Mouse (Mus musculus) CH12.LX (cell line): ENCODE measurements around the gene Olig1. TPM values are rescaled to one million over a fixed set of nuclear protein-coding genes. Genes with fewer than 3 reads are reported as not detected.
A peak's percentile ranks its signal among the peaks of the same experiment; 100 is the strongest.

ENCODE experiments used
- DNase-seq: peaks from one replicate; pipeline ENCODE4 v3.0.0-alpha.2; 2013; ENCODE audit errors: extremely low read depth
- H3K27ac ChIP-seq: 2 replicates; pipeline ENCODE4 v1.5.1; 2012; ENCODE audit warnings: low read depth, mild to moderate bottlenecking, control low read depth, moderate library complexity; ENCODE audit not compliant: insufficient read depth
- H3K27me3 ChIP-seq: replicated peaks from 2 replicates; pipeline ENCODE3; 2012; ENCODE audit warnings: inconsistent platforms
- H3K36me3 ChIP-seq, 2 experiments: replicated peaks in 1 of 2; 2 replicates each; pipeline versions ENCODE3 to v1.6.1; 2012; ENCODE audit warnings: inconsistent platforms in 1 of 2, low read length in 1 of 2, mild to moderate bottlenecking in 1 of 2, mixed read lengths in 1 of 2, moderate library complexity in 1 of 2; ENCODE audit not compliant: control insufficient read depth in 1 of 2, insufficient read depth in 1 of 2
- H3K4me1 ChIP-seq, 2 experiments: 2 replicates each; pipeline ENCODE4 v1.6.1; 2012; ENCODE audit warnings: inconsistent platforms in 1 of 2, moderate library complexity in 1 of 2; ENCODE audit not compliant: insufficient read depth in 2 of 2, control insufficient read depth in 1 of 2
- H3K4me2 ChIP-seq: 2 replicates; pipeline ENCODE4 v1.6.1; 2012; ENCODE audit warnings: low read depth, mild to moderate bottlenecking, control low read depth; ENCODE audit not compliant: poor library complexity, insufficient read depth, severe bottlenecking
- H3K4me3 ChIP-seq, 3 experiments: fragments of 150-350 bp in 1 of 3; sonication (generic) in 1 of 3; replicated peaks in 1 of 3; 2 replicates each; pipeline versions ENCODE3 to v1.5.1; 2011 to 2012; ENCODE audit warnings: low read depth in 2 of 3, low read length in 2 of 3, mild to moderate bottlenecking in 2 of 3, moderate library complexity in 2 of 3, control low read depth in 1 of 3, improper control_type of control experiment in 1 of 3, inconsistent platforms in 1 of 3, mixed read lengths in 1 of 3; ENCODE audit not compliant: poor library complexity in 1 of 3
- H3K79me2 ChIP-seq: replicated peaks from 2 replicates; pipeline ENCODE4 v1.6.1; 2012; ENCODE audit warnings: mild to moderate bottlenecking, moderate library complexity; ENCODE audit not compliant: control insufficient read depth, poor library complexity, insufficient read depth, severe bottlenecking; ENCODE audit errors: extremely low read depth
- H3K9ac ChIP-seq: 2 replicates; pipeline ENCODE4 v1.6.1; 2012; ENCODE audit warnings: low read depth, mild to moderate bottlenecking, control low read depth, moderate library complexity; ENCODE audit not compliant: insufficient read depth
- H3K9me3 ChIP-seq: replicated peaks from 2 replicates; pipeline ENCODE3; 2012; ENCODE audit warnings: low read length, inconsistent platforms, mixed read lengths
- BHLHE40 ChIP-seq: IDR thresholded peaks from 2 replicates; pipeline ENCODE4 v1.6.1; 2011; ENCODE audit warnings: mild to moderate bottlenecking, low read depth, low read length, improper control_type of control experiment
- CHD1 ChIP-seq: IDR thresholded peaks from 2 replicates; pipeline ENCODE4 v1.6.1; 2012; ENCODE audit warnings: low read depth, low read length, improper control_type of control experiment, inconsistent platforms
- CHD2 ChIP-seq: IDR thresholded peaks from 2 replicates; pipeline ENCODE4 v1.6.1; 2011; ENCODE audit warnings: low read length, improper control_type of control experiment
- CTCF ChIP-seq, 2 experiments: IDR thresholded peaks in 1 of 2; conservative IDR thresholded peaks in 1 of 2; 2 replicates each; pipeline ENCODE4 v1.5.1; 2011 to 2012; ENCODE audit warnings: low read depth in 2 of 2, low read length in 2 of 2, improper control_type of control experiment in 1 of 2, inconsistent platforms in 1 of 2, mild to moderate bottlenecking in 1 of 2, moderate library complexity in 1 of 2
- E2F4 ChIP-seq: IDR thresholded peaks from 2 replicates; pipeline ENCODE4 v1.6.1; 2011; ENCODE audit warnings: low read depth, low read length, improper control_type of control experiment; ENCODE audit not compliant: insufficient replicate concordance
- ELF1 ChIP-seq: IDR thresholded peaks from 2 replicates; pipeline ENCODE4 v1.6.1; 2014; ENCODE audit warnings: low read depth, mild to moderate bottlenecking, inconsistent platforms, low read length, improper control_type of control experiment
- EP300 ChIP-seq: IDR thresholded peaks from 2 replicates; pipeline ENCODE4 v1.6.1; 2011; ENCODE audit warnings: low read length, improper control_type of control experiment
- ETS1 ChIP-seq: conservative IDR thresholded peaks from 2 replicates; pipeline ENCODE4 v1.6.1; 2012; ENCODE audit warnings: low read depth, mild to moderate bottlenecking, inconsistent platforms, low read length, improper control_type of control experiment, moderate library complexity
- GABPA ChIP-seq: IDR thresholded peaks from 2 replicates; pipeline ENCODE4 v1.6.1; 2012; ENCODE audit warnings: low read depth, low read length, improper control_type of control experiment, inconsistent platforms; ENCODE audit not compliant: insufficient replicate concordance
- HCFC1 ChIP-seq: IDR thresholded peaks from 2 replicates; pipeline ENCODE4 v1.6.1; 2012; ENCODE audit warnings: low read depth, mild to moderate bottlenecking, inconsistent platforms, low read length, improper control_type of control experiment
- IRF4 ChIP-seq: IDR thresholded peaks from 2 replicates; pipeline ENCODE4 v1.6.1; 2014; ENCODE audit warnings: low read depth, mild to moderate bottlenecking, inconsistent platforms, low read length, improper control_type of control experiment
- JUN ChIP-seq: IDR thresholded peaks from 2 replicates; pipeline ENCODE4 v1.6.1; 2011; ENCODE audit warnings: low read depth, mild to moderate bottlenecking, low read length, improper control_type of control experiment, moderate library complexity; ENCODE audit not compliant: insufficient read depth
- JUND ChIP-seq: conservative IDR thresholded peaks from 2 replicates; pipeline ENCODE4 v1.6.1; 2011; ENCODE audit warnings: low read depth, low read length, improper control_type of control experiment
- KAT2A ChIP-seq: IDR thresholded peaks from 2 replicates; pipeline ENCODE4 v1.6.1; 2012; ENCODE audit warnings: low read length, improper control_type of control experiment, inconsistent platforms; ENCODE audit not compliant: insufficient replicate concordance
- MAFK ChIP-seq: IDR thresholded peaks from 2 replicates; pipeline ENCODE4 v1.6.1; 2011; ENCODE audit warnings: low read length, improper control_type of control experiment; ENCODE audit not compliant: insufficient replicate concordance
- MAX ChIP-seq: IDR thresholded peaks from 2 replicates; pipeline ENCODE4 v1.6.1; 2011; ENCODE audit warnings: low read length, improper control_type of control experiment
- MAZ ChIP-seq: IDR thresholded peaks from 2 replicates; pipeline ENCODE4 v1.6.1; 2012; ENCODE audit warnings: low read depth, mild to moderate bottlenecking, inconsistent platforms, low read length, improper control_type of control experiment, moderate library complexity
- MEF2A ChIP-seq: IDR thresholded peaks from 2 replicates; pipeline ENCODE4 v1.6.1; 2014; ENCODE audit warnings: low read depth, mild to moderate bottlenecking, inconsistent platforms, low read length, improper control_type of control experiment, borderline replicate concordance
- MXI1 ChIP-seq: IDR thresholded peaks from 2 replicates; pipeline ENCODE4 v1.6.1; 2011; ENCODE audit warnings: mild to moderate bottlenecking, low read depth, low read length, improper control_type of control experiment
- MYC ChIP-seq: IDR thresholded peaks from 2 replicates; pipeline ENCODE4 v1.6.1; 2011; ENCODE audit warnings: low read depth, mild to moderate bottlenecking, improper control_type of control experiment, low read length
- NELFE ChIP-seq: IDR thresholded peaks from 2 replicates; pipeline ENCODE4 v1.6.1; 2011; ENCODE audit warnings: low read depth, low read length, improper control_type of control experiment
- NRF1 ChIP-seq: IDR thresholded peaks from 2 replicates; pipeline ENCODE4 v1.6.1; 2014; ENCODE audit warnings: low read depth, mild to moderate bottlenecking, inconsistent platforms, low read length, improper control_type of control experiment, moderate library complexity
- PAX5 ChIP-seq: IDR thresholded peaks from 2 replicates; pipeline ENCODE4 v1.6.1; 2012; ENCODE audit warnings: low read length, inconsistent platforms, mixed read lengths
- POLR2A ChIP-seq: IDR thresholded peaks from 2 replicates; pipeline ENCODE4 v1.6.1; 2011; ENCODE audit warnings: low read depth, mild to moderate bottlenecking, improper control_type of control experiment, low read length
- POLR2AphosphoS2 ChIP-seq: IDR thresholded peaks from 2 replicates; pipeline ENCODE4 v1.6.1; 2011; ENCODE audit warnings: low read depth, low read length, improper control_type of control experiment
- RAD21 ChIP-seq: IDR thresholded peaks from 2 replicates; pipeline ENCODE4 v1.6.1; 2011; ENCODE audit warnings: low read depth, mild to moderate bottlenecking, low read length, improper control_type of control experiment, moderate library complexity
- RCOR1 ChIP-seq: conservative IDR thresholded peaks from 2 replicates; pipeline ENCODE4 v1.6.1; 2012; ENCODE audit warnings: low read depth, mild to moderate bottlenecking, inconsistent platforms, low read length, improper control_type of control experiment
- SIN3A ChIP-seq: IDR thresholded peaks from 2 replicates; pipeline ENCODE4 v1.6.1; 2012; ENCODE audit warnings: low read length, improper control_type of control experiment, inconsistent platforms
- SMC3 ChIP-seq: IDR thresholded peaks from 2 replicates; pipeline ENCODE4 v1.6.1; 2011; ENCODE audit warnings: low read depth, low read length, improper control_type of control experiment
- TBP ChIP-seq: conservative IDR thresholded peaks from 2 replicates; pipeline ENCODE4 v1.6.1; 2011; ENCODE audit warnings: low read depth, low read length, improper control_type of control experiment
- TCF12 ChIP-seq: IDR thresholded peaks from 2 replicates; pipeline ENCODE4 v1.6.1; 2014; ENCODE audit warnings: low read depth, mild to moderate bottlenecking, inconsistent platforms, low read length, improper control_type of control experiment
- UBTF ChIP-seq: IDR thresholded peaks from 2 replicates; pipeline ENCODE4 v1.6.1; 2012; ENCODE audit warnings: low read depth, mild to moderate bottlenecking, inconsistent platforms, low read length, improper control_type of control experiment, moderate library complexity
- USF1 ChIP-seq: IDR thresholded peaks from 2 replicates; pipeline ENCODE4 v1.6.1; 2014; ENCODE audit warnings: low read depth, mild to moderate bottlenecking, inconsistent platforms, low read length, improper control_type of control experiment
- USF2 ChIP-seq: conservative IDR thresholded peaks from 2 replicates; pipeline ENCODE4 v1.6.1; 2011; ENCODE audit warnings: low read depth, low read length, improper control_type of control experiment
- ZC3H11A ChIP-seq: IDR thresholded peaks from 2 replicates; pipeline ENCODE4 v1.6.1; 2012; ENCODE audit warnings: low read depth, mild to moderate bottlenecking, inconsistent platforms, low read length, improper control_type of control experiment
- ZKSCAN1 ChIP-seq: IDR thresholded peaks from 2 replicates; pipeline ENCODE4 v1.6.1; 2012; ENCODE audit warnings: low read depth, inconsistent platforms, low read length, improper control_type of control experiment, borderline replicate concordance
- ZMIZ1 ChIP-seq: IDR thresholded peaks from 2 replicates; pipeline ENCODE4 v1.6.1; 2012; ENCODE audit warnings: low read depth, mild to moderate bottlenecking, inconsistent platforms, low read length, improper control_type of control experiment
- ZNF384 ChIP-seq: IDR thresholded peaks from 2 replicates; pipeline ENCODE4 v1.6.1; 2012; ENCODE audit warnings: low read depth, low read length, improper control_type of control experiment, inconsistent platforms
- dilution Hi-C: fragments of 300-500 bp; cut with MboI; formaldehyde crosslinking; loops from 2 replicates; pipeline ENCODE4 v1.14.3; 2020; ENCODE audit warnings: low sequenced_read_pairs; ENCODE audit not compliant: extremely low pct_unique_long_range_greater_than_20kb, extremely low pct_ligation_motif_present
- in situ Hi-C: fragments of 300-500 bp; cut with MboI; formaldehyde crosslinking; loops from 3 replicates; pipeline ENCODE4 v1.14.3; 2019; ENCODE audit warnings: low sequenced_read_pairs, low pct_ligation_motif_present, low pct_unique_long_range_greater_than_20kb, mixed read lengths
- polyA plus RNA-seq: library from polyadenylated mRNA; unstranded; fragments of >175 nt; gene quantifications from 2 replicates; pipeline ENCODE4 v1.2.1, GENCODE M21; 2012; ENCODE audit warnings: low read depth; ENCODE audit not compliant: insufficient read length
- total RNA-seq, 2 experiments: library from RNA; depleted of rRNA; stranded (reverse); fragments of 300-350 nt in 1 of 2; fragments of >200 nt in 1 of 2; gene quantifications; 2 replicates each; pipeline ENCODE4 v1.2.3; 2012 to 2014

Olig1 gene
- total and polyA plus RNA-seq, 3 experiments = not detected

GRCm38 (mm10) chr16:91314114-91314775, 44.7 kb downstream of the Olig1 start:
- TF ChIP-seq GABPA (no peak), MYC (no peak), JUND (peak; percentile 19; the same call in 1 of the 2 replicates), PAX5 (no peak), MAFK (no peak), EP300 (no peak), MAZ (peak; percentile 33; the same call in 1 of the 2 replicates), ZNF384 (no peak), ZKSCAN1 (no peak), ZC3H11A (peak; percentile 49), MAX (no peak), TCF12 (no peak), POLR2A (no peak), USF2 (no peak), USF1 (no peak), TBP (no peak), NRF1 (peak; percentile 38; the same call in 1 of the 2 replicates), RAD21 (peak; percentile 90), HCFC1 (no peak), CHD1 (no peak), SMC3 (peak; percentile 90), BHLHE40 (no peak), MXI1 (no peak), E2F4 (0 out of 2 replicates have a peak, but pooled peaks have one; percentile 75), ETS1 (no peak), JUN (no peak), SIN3A (no peak), KAT2A (no peak), IRF4 (peak; percentile 56; the same call in 1 of the 2 replicates), MEF2A (no peak), UBTF (peak; percentile 85), CTCF (conservative IDR thresholded peaks at IDR 0.05 in 1 of 2, IDR thresholded peaks at IDR 0.05 in 1 of 2; ENCODE audit: low read depth in 2 of 2, low read length in 2 of 2) (peak; percentile 38 to 93), NELFE (no peak; the same call in 1 of the 2 replicates), RCOR1 (no peak), ELF1 (no peak), POLR2AphosphoS2 (no peak), CHD2 (no peak), ZMIZ1 (no peak)
- H3K27me3 ChIP-seq = peaks cover 83% of the 10 kb centered on the region
- in situ Hi-C loops (loop anchor here (10.0 kb wide), 1 partner anchor 229 kb away; no protein-coding TSS in a partner anchor), dilution Hi-C loops (no loop called here)
- H3K79me2 ChIP-seq = no peaks in the 10 kb centered on the region
- H3K4me1 ChIP-seq = peaks cover 0 to 4% of the 10 kb centered on the region in 2 experiments; a peak in 1 of 4 replicates
- H3K27ac ChIP-seq = no peak overlapping the region
- H3K9ac ChIP-seq = no peak overlapping the region
- no peaks in the 10 kb centered on the region for H3K36me3 ChIP-seq
- H3K4me3 ChIP-seq = no peak overlapping the region
- DNase-seq = peak; percentile 80
- H3K9me3 ChIP-seq = no peaks in the 10 kb centered on the region
- peak overlapping the region; percentile 76; the same call in 1 of the 2 replicates for H3K4me2 ChIP-seq
